Mouse (Mus musculus) heart, postnatal 14 days (tissue): ENCODE data around the gene Ctc1. TPM values are rescaled to one million over a fixed set of nuclear protein-coding genes. Genes with fewer than 3 reads are reported as not detected.

ENCODE experiments used
- DNase-seq, 2 experiments: peaks; one replicate each; pipeline ENCODE4 v3.0.0; 2021 to 2022
- intact Hi-C: fragments of 180-260 bp; cut with DNase I; formaldehyde crosslinking; loops from one replicate; pipeline ENCODE4 v1.15.1; 2025
- total RNA-seq, 2 experiments: library from RNA; stranded (reverse); gene quantifications; 2 replicates each; pipeline ENCODE4 v1.2.3; 2021

Ctc1 gene
- total RNA-seq, 2 experiments from 2014 or later: 13.1 to 16.5 TPM

DNA sequence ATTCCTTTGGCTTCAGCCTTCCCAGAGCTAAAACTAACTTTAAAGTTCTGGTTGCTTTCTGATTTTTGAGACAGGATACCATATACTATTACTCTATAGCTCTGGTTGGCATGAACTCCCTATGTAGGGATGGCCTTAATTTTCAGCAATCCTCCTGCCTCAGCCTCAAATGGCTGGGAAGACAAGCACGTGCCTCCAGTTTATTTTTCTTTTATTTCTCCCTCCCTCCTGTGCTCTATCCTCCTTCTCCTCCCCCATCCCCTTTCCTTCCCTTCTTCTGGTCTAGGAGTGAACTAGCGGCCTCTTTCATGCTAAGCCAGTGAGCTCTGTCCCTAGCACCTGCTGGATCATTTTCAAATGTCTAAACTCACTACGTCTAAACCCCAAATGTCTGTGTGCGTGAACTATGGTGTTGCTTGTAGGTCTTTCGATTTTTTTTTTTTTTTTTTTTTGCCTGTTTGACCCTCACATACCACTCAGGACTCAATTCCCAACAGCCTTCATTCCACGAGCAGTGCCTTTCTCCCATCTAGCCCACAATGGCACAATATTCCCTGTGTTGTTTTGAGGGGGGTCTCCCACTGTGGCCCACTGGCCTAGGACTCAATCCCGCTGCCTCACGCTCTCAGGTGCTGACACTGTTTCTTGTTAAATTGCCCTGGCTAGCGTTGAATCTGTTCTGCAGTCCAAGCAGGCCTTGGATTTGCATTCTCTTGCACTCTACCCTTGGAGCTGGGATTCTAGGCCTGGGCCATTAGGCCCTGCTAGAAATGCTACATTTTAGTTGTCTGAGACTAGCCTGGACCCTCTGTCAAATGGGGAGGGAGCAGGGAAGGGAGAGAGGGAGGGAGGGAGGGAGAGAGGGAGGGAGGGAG, 48.8 kb downstream of the Ctc1 start:
- intact Hi-C loops: loop anchor here (5.0 kb wide), 1 partner anchor 183 kb away; no protein-coding TSS in a partner anchor

DNA sequence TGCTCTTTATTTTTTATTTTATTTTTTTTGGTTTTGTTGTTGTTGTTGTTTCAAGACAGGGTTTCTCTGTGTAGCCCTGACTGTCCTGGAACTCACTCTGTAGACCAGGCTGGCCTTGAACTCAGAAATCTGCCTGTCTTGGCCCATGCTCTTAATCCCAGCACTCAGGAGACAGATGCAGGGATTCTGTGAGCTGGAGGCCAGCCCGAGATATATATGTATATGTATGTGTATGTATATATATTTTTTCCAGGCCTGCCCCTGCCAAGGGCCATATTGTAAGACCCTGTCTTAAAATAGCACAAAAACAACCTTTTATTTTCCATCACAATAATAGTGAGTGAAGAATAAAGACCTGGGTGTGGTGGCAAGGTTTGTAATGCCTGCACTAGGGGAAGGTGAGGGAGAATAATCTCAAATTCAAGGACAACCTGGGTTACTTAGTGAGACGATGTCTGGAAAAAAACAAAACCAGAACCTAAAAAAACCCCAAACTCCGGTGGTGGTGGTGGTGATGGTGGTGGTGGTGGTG, 49.7 kb downstream of the Ctc1 start:
- intact Hi-C loops: loop anchor here (5.0 kb wide), 1 partner anchor 182 kb away; no protein-coding TSS in a partner anchor
- DNase-seq: no peak

More for the DNA sequence above, 48.8 kb downstream of the Ctc1 start:
- no peak for DNase-seq

DNA sequence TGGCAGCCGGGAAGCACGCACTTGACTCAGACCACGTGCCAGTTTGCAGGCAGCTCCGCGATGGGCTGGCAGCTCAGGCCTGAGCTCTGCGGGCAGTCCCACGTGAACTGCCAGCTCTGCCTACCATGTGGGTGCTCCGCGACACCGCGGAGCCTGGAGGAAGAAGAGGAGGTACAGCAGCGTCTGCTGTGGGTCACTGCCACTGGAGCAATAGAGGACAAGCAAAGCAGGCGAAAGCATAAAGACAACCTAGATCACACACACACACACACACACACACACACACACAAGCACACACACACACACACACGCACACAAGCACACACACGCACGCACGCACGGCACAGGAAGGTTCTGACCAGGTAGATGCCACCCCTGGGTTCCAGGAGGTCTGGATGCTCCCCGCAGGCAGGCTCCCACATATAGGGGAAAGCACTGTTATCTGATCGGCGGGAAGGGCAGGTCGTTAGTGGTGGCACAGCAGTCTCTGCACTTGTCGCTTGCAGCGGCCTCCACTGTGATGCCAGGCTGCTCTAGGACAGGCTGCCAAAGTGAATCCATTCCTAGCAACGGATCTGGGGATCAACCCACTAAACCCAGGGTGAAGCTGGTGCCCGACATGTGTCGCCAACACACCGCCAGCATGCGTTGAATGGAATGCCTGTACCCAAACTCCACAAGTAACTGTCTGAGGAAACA, 50.6 kb downstream of the Ctc1 start:
- peak; percentile 24 to 25 for DNase-seq
- intact Hi-C loops: loop anchor here (2.0 to 5.0 kb wide), 2 partner anchors 84 to 181 kb away; no protein-coding TSS in a partner anchor

DNA sequence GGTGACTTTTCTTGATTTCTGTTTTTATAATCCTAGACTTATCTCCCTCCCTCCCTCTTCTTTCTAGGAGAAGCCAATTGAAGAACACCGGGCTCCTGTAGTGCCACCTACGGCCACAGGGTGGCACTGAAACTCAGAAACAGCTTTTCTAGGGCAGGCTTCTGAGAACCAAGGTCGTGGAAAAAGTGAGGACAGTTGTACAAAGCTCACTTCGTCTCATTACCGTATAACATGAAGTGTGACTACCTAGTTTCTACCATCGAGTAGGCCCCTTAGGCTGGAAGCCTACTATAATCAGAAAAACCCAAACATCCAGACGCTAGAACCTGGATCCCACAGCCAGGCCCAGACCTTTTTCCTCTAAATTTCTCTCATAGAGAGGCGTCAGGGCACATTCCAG, 51.2 kb downstream of the Ctc1 start:
- DNase-seq: peak; percentile 91 to 93
- intact Hi-C loops: loop anchor here (2.0 to 5.0 kb wide), 2 partner anchors 84 to 180 kb away; no protein-coding TSS in a partner anchor

DNA sequence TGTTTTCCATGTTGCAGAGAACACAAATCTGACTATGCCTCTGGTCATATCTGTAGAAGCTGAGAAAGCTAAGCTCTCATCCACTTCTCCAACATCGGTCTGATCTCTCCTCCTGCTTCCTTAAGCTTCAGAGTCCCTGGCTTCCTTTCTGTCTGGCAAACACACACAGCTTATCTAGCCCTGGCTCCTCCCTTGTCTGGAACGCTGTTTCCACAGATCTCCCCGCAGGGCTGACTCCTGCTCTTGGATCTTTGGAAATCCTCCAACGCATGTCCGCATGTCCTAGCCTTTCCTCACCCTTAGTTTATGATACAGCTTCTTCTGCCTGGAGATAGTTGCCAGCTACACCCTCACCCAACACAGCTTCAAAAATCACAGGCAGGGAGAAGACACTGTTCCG, 51.9 kb downstream of the Ctc1 start:
- DNase-seq: peak in 1 of 2 experiments; percentile 51

DNA sequence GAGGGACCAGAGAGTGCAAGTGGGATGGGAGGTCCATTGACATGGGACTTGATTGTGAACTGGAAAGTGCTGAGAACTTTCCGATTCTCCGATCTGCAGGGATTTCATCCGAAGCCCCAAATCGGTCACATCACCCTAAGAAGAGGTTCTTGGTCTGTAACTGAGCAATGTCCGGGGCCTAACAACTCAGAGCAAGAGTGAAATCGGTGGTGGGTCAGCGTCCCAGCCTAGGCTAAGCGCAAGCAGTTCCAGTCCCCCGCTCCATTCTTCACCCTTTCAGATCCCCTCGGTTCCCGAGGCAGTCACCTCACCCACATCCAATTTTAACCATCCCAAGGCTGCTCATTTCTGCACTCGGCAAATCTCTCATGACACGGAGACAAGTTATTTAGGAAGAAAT, 54.4 kb downstream of the Ctc1 start:
- peak in 1 of 2 experiments; percentile 42 for DNase-seq

More for the DNA sequence above, 51.9 kb downstream of the Ctc1 start:
- intact Hi-C loops: loop anchor here (2.0 to 5.0 kb wide), 2 partner anchors 83 to 180 kb away; no protein-coding TSS in a partner anchor

DNA sequence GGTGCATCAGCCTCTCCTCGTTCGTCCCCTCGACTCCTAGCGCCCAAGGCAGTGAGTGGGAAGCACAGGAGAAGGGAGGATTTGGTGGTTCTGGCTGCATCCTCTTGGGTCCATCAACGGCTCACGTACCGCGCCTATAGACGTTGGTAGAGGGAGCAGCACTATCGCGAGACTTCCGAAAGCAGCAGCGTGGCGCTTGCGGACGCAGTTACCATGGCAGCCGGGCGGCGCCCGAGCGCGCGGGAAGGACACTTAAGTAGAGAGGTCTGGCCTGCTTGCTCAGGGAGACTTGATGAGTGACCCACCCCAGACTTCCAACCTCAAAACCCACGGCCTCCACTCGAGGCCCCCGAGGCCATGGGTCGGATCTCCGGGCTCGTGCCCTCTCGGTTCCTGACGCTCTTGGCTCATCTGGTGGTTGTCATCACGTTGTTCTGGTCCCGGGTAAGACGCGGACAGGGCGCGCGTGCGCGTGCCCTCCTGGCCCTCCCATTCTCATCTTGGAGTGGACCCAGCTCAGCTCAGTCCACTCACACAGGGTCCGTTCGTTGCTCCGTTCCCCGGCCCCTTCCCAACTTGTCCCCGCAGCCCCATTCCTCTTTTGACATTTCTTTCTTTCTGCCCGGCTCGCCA, 55.0 kb downstream of the Ctc1 start, which contains the start of gene Tmem107:
Tmem107 (plus strand) TSS at position 217 of the 633 bp plus-strand sequence.
- intact Hi-C loops: loop anchor here (1.0 to 2.0 kb wide), 2 partner anchors 9 to 18 kb away; partner anchors contain the start of gene Vamp2
- DNase-seq: peak; percentile 93 to 94

More for the DNA sequence above, 54.4 kb downstream of the Ctc1 start:
- intact Hi-C loops: loop anchor here (2.0 kb wide), 1 partner anchor 19 kb away; the partner anchor contains the start of gene Vamp2

DNA sequence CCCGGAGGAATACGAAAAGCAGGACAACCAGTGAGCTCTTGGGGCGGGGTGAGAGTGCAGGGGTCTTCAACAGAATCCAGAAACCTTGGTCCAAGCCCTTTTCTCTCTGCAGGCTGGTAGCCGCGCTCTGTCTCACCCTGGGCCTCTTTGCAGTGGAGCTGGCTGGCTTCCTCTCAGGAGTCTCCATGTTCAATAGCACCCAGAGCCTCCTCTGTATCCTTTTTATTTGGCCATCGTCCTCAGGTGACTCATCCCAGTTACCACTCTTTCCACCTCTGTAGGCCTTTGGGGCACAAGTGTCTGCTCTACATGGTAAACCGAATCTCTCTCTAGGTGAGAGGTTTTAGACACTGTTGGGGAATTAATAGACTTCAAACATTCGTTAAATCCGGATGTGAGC, 55.6 kb downstream of the Ctc1 start:
- DNase-seq: no peak
- intact Hi-C loops: loop anchor here (1.0 to 2.0 kb wide), 2 partner anchors 8 to 18 kb away; partner anchors contain the start of gene Vamp2

DNA sequence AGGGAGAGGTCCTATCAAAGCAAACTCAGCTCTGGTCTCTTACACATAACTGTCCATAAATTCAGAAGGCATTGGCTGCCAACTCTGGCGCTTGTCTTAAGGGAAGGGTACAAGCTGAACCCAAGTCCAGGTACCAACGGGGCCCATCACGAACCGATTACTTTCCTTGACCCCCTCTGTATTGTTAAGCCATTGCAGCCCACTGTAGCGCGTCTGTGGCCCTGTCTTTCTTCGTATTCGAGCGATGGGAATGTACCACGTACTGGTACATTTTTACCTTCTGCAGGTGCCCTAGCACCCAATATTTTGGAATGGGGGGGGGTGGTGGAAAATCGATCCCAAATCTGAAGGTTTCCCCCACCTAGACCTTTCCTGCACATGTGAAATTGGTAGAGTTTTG, 56.5 kb downstream of the Ctc1 start:
- DNase-seq: no peak
- intact Hi-C loops: no loop called here

DNA sequence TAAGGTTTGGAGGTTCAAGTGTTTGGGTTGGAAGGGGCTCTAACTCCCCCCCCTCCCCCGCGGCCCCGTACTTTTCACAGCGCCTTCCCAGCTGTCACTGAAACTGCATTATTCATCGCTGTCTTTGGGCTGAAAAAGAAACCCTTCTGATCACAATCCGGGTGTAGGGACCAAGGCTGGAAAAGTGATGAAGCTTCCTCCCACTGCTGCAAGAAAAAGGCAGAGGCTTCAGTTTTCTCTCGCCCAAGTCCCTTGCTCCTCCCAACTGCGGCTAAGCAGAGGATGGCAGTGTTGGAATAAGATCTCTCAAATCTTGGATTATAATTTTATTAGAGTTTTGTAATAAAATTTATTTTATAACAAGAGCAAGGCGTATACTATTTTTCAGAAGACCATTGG, 57.0 kb downstream of the Ctc1 start:
- no peak for DNase-seq
- intact Hi-C loops: no loop called here

DNA sequence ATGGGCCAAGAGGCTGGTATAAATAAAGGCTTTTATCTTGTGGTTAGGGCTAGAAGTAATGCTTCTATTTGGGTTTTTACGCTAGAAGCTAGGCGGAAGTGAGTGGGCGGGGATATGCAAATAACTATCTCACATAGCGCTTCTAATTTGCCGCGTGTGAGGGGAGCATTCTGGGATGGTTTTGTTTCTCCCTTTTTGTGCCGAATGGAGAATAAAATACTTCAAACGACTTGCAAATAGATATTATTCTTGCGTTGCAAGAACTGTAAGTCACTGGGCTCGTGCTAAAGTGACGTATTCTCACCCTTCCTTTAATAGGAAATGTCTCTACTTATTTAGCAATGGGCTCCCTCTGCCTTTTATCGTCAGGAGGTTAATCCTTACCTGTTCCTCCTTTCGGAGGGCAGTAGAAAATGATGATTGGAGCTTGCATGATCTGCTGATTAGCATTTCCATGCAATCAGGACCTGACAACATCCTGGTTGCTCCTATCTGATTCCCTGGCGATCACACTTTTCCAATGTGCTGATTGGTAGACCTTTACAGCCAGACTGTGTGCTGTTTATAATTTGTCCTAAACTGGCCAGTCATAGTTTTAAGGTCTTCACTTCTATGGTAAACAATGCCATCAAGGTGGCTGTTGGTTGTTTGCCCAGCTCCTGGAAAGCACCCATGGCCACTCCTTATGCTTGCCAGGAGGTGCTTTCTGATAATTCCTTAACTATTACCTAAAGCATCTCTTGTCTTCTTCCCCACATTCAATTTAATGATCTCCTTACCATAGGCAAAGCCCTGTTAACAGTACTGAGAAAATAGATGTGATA, 57.6 kb downstream of the Ctc1 start:
- intact Hi-C loops: no loop called here
- peak; percentile 76 to 84 for DNase-seq

DNA sequence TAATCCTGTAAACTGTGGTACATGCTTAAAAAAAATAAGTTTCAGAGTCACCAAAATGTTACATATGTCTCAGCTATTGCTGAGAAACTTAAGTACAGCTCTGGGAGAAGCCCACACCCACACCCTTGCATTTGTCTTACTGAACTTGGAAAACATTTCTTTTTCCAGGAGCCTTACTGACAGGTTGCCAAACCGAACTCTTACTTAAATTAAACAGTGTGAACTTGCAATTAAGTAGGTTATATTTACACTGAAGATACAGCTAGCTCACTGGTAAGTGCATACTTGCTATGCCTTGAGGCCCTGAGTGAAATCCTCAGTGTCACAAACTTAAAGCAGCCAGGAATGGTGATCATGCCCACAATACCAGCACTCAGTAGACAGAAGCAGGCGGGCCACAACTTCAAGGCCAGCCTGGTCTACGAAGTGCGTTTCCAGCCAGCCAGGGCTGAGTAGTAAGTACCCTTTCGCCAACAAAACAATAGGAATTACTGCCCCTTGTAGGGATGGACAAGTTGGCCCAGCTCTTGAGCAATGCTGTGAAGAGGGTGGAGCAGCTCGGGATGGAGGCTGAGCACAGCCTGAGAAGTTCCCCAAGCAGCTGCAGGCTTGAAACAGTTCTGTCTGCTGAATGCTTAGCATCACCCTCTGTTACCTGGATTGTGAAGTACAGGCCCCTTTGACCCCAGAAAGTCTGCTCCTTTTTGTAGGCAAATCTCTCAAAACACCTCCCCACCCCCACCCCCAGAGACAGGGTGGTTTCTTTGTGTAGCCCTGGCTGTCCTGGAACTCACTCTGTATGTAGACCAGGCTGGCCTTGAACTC, 58.5 kb downstream of the Ctc1 start:
- intact Hi-C loops: no loop called here
- no peak for DNase-seq

DNA sequence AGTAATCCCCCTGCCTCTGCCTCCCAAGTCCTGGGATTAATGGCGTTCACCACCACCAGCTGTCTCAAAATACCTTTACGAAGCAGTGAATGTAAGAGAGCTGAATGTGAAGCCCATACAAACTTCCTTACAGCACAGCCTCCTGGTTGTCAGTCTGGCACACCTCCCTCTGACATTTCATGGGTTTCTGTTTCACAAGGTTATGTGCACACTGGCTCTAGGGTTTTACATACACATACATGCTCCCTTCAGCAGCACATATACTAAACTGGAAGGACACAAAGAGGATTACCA, 59.0 kb downstream of the Ctc1 start:
- intact Hi-C loops: no loop called here
- DNase-seq: no peak

DNA sequence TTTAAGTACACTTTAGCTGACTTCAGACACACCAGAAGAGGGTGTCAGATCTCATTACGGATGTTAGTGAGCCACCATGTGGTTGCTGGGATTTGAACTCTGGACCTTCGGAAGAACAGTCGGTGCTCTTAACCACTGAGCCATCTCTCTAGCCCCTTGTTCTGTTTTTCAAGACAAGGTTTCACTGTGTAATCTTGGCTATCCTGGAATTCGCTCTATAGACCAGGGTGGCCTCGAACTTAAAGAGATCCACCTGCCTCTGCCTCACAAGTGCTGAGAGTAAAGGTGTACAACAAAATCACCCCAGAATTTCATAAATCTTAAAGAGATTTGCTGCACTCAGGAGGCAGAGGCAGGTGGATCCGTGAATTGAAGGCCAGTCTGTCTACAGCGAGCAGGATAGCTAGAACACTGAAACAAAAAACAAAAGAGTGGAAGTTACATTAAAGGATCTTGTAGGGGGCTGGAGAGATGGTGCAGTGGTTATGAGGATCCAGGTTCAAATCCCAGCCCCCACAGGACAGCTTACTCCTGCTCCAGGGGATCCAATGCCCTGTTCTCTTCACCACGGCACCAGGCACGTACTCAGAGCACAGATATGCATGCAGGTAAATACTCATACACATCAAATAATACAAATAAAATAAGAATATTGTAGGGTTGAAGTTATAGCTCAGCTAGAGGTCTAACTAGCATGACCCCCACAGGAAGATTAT, 60.2 kb downstream of the Ctc1 start:
- no peak for DNase-seq
- intact Hi-C loops: no loop called here

DNA sequence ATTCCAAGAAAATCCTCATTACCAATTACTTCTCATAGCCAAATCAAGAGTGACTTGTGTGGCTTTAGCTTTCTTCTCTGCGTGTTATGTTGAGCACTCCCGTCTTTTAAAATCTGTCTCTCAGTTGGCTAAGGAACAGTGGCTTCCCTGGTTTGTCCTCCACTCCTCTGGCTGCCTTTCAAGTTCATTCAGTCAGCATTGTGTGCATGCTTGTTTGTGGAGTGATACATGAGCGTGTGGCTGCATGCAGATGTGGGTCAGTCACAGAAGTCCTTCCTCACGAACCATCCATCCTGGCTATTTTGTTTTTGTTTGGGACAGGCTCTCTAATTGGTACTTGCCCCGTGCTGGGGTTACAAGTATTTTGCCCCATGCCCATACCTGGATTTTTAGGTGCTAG, 60.9 kb downstream of the Ctc1 start:
- DNase-seq: no peak
- intact Hi-C loops: no loop called here

DNA sequence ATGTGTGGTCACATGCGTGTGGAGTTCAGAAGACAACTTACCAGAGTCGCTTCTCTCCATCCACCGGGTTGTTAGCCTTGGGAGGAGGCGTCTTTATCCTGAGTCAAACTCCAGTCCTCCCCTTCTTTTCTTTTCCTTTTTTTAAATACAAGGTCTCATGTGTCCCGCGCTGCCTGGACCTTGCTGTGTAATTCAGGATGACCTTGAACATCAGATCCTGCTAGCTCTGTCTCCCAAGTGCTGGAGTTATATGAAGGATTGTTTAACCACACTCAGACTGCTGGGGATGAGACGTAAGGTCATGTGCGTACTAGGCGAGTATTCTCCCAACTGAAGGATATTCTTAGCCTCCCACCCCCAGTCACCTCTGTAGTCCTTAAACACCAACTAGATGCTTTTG, 61.6 kb downstream of the Ctc1 start:
- intact Hi-C loops: no loop called here
- DNase-seq: no peak

DNA sequence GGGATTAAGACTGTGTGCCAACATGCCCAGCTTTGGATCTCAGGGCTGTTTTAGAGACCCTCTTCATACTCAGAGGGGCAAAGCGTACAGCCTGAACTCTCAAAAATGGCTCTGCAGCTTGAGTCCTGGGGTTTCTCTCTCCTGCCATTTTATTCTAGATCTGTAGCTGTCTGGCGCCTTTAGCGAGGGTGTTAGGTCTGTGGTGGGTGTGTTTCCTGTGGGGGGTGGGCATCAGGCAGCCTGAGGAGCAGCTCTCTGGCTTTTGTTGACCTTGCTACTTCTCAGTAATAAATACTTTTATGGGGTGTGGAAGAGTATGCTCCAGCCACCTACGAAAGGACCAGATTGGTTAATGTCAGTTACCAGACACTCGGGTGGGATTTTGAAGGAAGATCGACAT, 62.3 kb downstream of the Ctc1 start:
- intact Hi-C loops: no loop called here
- no peak for DNase-seq
